Mouse (Mus musculus) left cerebral cortex, postnatal 4 days (tissue): ENCODE results near the gene Rora. TPM values are rescaled to one million over a fixed set of nuclear protein-coding genes. Genes with fewer than 3 reads are reported as not detected.
A peak's percentile ranks its signal among the peaks of the same experiment; 100 is the strongest.
"Not testable (repeated sequence)": the region's sequence is repeated elsewhere in the genome, so short reads cannot be mapped to it uniquely, and the experiment has no call there.

ENCODE experiments used
- DNase-seq: peaks from one replicate; pipeline ENCODE4 v3.0.0-alpha.2; 2022
- intact Hi-C: fragments of 180-260 bp; cut with DNase I; formaldehyde crosslinking; loops from one replicate; pipeline ENCODE4 v1.15.1; 2025
- total RNA-seq, 2 experiments: library from RNA; stranded (reverse); gene quantifications; 2 replicates each; pipeline ENCODE4 v1.2.3; 2021

Rora gene
- total RNA-seq, 2 experiments from 2014 or later, result 25.3 to 29.2 TPM

DNA sequence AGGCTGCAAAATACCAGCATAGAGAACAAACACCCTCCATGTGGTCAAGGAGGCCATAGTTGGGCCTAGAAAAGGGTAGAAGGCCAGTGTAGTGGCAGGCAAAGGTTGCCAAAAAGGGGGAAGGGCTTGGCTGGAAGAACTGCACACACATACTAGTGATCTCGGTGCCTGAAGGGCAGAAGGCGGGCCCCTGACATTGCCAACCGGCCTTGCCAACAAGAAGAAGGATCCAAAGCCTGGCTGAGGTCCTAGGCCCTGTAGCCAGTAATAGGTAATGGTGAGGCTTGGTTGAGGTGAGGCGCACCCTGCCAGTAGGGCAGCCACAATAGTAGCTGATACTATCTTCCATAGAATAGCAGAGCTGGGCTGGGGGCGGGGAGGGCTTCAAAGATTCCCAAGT is 401.7 kb downstream of the Rora start:
- intact Hi-C loops, result no loop called here
- DNase-seq, result peak; percentile 47

DNA sequence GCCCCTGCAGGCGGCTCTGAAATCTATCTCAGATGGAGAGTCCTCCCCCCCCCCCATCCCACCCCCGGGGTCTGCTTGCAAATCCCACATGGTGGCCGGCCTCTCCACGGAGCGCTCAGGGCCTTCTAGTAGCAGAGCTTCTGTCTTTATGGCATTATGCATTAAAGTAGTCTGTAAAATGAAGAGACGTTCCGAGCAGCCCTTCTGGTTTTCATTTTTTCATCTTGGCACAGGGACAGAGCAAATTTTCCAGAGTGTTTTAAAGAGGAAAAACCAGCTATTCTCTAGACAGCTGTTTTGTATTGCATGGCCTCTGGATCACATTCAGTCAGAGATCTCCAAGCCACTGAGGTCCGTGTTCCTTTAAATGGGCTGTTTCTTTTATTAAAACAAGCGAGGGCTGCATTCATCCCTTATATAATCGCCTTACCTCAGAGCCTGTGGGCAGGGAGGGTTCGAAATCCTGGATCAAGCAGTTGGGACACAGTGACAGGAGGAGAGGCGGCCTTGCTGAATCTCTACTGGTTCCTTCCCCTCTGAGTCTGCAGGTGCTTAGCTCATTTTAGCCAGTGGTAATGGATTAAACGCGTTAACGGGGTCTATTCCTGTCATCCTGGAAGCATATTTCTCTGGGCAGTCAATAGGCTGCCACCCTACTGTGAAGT is 417.7 kb downstream of the Rora start:
- DNase-seq, result no peak

DNA sequence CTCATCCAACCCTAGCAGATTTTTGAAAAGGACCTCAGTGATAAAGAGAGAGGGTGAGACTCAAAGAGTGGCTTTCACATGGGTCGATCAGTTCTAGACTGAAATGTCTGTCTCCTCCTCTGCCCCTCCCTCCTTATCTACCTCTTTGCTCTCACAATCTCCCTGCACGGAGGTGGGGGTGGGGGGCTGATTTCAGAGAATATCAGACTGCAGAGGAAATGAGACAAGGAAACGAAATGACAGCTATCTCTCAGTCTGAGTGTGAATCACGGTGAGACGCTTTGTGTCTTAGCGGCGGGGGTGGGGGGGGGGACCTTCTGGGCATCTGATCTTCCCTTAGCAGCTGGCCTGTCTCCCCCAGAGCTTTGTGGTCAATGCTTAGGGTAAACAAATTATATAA is 419.7 kb downstream of the Rora start:
- DNase-seq, result no peak
- intact Hi-C loops, result no loop called here

More for the DNA sequence above, 417.7 kb downstream of the Rora start:
- intact Hi-C loops, result no loop called here

DNA sequence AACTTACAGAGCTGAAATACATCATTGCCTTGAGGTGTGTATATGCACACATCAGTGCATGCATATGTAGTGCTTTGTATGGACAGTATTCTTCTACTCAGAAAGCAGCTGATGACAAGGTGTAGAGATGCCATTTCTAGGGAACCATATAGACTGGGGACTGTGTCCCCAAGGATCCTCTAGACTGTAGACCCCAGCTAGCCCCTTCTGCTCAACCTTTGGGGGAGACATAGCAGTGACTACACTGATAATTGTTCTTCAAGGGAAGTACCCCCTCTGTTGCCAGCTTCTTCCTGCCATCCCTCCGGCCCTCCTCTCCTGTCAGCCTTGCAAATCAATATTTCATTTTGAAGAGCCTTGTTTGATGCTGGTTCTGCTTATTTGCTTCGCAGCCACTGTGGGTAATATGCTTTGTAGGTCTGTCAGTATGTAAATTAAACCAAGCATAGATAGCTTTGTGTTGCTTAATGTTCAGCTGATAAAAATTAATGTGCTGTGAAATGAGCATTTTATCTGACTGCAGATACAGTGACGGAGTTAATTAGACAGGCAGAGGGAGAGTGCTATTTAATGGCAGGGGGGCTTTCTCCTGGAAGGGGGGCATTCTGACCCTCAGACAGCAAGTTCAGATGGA is 430.6 kb downstream of the Rora start:
- DNase-seq, result no peak
- intact Hi-C loops, result no loop called here

DNA sequence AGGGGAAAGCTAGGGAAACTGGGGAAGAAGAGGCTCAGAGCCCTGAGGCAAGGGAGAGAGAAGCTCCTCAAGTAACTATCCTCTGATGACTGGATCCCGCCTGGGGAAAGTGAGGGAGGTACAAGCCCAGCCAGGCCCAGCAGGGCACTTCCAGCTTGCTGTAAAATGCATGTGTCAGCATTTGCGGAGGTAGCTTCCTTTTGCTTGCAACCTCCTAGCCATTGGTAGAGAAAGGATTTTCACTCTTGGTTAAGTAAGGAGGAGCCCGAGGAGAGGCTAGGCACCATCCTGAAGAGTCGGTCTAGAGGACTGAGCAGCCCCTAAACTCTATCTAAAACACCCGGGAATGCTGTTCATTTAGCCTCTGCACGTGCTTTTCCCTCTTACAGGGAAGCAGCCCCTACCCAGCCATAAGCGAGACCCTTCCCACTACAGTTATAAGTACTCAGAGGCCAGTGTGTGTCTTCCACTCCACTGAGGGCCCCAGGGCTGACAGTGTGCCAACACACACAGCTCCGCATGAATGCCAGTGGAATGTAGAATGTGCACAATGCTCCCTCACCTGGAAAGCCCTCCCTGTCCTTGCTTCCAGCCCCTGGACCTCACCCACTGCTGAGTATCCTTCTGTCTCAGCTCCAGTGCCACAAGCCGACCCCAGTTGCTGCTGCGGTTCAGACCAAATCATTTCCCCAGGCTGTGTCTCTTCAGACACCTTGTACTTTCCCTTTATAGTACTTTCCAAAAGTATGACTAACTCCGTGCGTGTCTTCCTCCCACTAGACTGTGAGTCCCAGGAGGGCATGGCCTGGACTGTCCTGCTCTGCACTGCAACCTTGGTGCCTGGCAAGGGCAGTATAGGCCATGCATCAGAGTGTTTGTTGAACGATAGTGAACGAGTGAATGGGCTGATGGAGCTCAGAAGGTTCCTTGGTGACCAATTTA is 431.4 kb downstream of the Rora start:
- intact Hi-C loops, result no loop called here
- peak; percentile 13 for DNase-seq

DNA sequence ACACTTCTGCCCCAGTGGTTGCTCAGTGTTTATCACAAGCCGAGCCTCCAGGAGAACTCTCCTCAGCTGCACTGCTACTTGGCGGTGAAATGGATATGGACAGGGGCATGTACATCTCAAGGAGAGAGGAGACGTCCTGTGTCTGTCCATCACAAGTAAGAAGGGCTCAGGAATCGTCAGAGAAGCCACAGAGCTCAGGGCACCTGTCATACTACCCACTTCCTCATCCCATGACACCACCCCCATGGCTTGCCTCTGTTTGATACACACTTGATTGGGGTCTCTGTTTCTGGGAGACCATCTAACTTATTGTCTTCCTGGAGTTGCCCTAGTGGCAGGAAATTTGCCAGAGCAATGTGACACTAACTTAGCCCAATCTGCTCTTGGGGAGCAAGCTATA is 433.3 kb downstream of the Rora start:
- intact Hi-C loops, result no loop called here
- DNase-seq, result no peak

DNA sequence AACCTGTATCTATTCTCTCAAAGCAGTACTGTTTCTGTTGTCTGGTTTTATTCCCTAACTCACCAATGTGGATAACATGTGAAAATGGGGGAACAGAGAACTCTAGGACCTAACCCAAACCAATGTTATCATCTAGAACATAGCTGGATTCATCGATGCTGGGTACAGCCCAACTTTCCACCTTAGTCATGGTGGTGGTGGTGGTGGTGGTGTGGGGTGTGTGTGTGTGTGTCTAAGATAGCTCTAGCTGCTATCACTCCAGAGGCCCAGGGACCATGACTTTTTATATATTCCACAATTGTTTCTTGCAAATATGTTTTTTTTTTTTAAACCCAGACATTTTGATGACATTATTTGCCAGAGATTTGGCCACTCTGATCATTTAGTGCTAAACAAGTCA is 433.7 kb downstream of the Rora start:
- intact Hi-C loops, result no loop called here
- no peak for DNase-seq

DNA sequence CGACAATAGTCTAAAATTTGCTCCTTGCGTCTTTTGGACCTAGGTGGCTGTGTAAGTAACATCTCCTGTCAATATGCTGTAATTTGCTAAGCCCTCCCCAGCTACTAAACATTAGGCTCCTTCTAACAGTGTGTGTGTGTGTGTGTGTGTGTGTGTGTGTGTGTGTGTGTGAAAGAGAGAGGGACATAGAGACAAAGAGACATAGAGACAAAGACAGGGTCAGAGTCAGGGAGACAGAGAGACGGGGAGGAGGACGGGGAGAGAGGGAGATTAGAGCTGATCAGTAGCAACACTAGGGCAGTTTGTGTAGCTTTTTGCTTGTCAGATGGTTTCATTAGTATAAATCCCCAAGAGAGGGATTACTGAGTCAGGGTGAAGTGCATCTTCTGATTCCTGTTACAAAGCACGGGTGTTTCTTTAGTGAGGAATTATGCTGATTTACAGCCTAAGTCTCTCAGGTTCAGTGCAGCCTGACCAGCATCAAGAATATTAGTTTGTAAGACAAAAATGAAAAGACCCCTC is 437.2 kb downstream of the Rora start:
- intact Hi-C loops, result no loop called here
- DNase-seq, result no peak

DNA sequence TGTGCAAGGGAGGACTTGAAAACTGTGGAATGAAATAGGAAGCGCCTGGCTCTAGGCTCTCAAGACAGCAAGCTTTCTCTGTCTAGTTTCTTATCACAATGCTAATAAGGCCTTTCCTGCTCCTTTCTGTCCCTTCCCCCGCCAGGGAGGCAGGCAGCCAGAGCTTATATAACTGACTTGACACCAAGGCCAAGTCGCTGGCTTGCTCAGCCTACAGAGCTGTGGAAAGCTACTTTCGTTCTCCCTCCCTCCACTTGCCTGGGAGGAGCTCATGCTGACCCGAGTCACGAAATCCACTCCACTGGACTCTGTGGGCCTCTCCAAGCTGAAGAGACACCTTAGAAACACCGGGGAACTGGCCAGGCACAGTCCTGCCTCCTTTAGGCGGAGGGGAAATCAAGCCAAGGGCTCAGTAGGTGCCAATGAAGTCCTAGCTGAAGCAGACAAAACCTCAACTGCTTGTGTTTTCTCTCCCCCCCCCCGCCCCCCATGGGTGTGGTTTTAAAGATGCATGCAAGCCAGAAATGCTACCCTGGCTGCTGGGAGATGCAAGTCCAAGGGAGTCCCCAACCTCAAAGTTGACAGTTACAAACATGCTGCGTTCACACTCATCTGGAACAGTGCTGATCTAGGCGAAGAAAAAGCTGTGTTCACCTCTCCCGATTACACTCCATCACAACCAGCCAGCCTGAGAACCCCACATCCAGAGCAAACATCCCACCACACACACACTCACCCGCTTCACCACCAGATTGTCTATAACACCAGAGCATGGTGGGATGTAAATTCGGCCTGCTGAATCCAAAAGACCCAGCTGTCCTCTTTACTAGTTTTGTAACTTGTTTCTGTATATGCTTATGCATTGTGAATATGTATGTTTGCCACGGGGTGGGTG is 438.8 kb downstream of the Rora start:
- intact Hi-C loops, result no loop called here
- DNase-seq, result peak; percentile 67

DNA sequence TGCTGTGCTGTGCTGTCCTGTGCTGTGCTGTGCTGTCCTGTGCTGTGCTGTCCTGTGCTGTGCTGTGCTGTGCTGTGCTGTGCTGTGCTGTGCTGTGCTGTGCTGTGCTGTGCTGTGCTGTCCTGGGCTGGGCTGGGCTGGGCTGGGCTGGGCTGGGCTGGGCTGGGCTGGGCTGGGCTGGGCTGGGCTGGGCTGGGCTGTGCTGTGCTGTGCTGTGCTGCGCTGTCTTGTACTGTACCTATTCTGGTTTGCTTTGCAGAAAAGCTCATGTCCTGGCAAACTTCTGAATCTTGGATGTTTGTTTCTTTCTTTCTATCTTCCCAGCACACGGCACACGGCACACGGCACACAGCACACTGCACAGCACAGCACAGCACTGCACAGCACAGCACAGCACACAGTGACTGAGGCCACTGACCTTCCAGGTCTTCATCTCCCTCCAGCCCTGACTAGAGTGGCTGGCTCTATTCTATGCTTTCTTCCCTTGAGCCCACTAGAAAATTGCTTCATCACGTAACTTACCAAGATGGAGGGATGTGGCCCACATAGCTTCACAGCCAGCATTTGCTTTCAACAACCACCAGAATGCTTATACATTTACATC is 446.7 kb downstream of the Rora start:
- DNase-seq, intact Hi-C loops: not testable (repeated sequence)

DNA sequence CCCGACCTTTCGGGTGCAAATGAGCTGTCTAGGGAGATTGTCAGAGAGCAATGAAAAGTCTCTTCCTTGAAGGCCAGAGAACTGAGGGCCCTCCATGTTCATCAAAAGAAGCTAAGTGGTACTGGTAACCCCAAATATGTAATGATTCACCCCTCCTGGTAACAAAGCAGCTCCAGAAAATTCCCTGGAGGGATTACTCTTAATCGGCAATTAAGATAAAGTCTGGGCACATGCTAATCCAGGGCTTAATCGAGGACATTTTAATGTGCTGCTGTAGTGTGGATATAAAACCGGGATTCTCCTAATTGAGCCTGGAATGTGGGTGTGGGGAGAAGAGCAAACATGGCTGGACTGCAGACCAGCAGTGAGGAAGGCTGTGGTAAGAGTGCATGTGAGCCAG is 450.7 kb downstream of the Rora start:
- no peak for DNase-seq
- intact Hi-C loops, result no loop called here

DNA sequence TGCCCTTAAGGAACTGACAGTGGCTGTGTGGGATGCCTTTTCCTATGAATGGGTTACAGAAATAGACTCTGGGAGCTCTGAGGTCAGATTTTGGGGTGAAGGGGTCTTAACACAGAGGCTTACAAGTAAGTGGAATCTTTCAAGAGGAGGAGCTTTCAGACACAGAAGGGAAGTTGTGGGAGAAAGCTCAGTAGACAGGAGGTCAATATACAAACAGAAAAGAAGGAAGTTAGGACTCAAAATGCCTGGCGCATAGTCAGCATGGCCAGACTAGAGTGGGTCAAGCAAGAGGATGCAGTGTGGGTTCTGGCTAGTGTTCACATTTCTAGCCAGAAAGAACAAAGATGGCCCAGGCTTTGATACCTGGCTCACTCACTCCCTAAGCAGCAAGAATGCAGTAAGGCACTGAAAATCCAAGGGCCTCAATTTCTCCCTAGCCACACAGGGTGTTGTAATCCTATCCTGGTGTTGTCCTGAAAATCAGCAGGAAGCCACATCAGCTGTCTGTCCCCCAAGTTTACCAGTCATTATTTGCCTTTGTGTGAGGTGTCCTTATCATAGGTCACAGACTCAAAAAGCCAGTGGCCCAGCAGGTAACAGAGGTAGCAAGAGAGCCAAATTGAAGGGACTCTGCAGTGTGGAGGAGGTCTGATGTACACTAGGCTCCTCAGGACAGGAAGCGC is 456.2 kb downstream of the Rora start:
- intact Hi-C loops, result no loop called here
- no peak for DNase-seq

DNA sequence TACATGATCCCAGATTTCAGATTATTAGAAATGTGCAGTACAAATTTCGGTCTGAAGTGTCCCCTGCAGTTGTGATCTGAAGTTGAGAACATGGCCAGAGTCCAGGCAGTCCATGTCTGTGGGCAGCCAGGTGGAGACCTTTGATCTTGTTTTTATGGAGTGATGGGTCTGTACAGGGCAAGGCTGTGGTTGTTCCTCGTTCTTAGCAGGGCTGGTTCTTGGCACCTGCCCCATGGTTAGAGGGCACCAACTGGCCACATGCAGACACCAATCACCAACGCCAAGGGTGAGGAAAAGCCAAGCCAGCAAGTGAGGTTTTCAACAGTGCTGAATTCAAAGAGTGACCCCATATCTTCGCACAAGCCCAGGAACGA is 456.7 kb downstream of the Rora start:
- intact Hi-C loops, result no loop called here
- peak; percentile 22 for DNase-seq

DNA sequence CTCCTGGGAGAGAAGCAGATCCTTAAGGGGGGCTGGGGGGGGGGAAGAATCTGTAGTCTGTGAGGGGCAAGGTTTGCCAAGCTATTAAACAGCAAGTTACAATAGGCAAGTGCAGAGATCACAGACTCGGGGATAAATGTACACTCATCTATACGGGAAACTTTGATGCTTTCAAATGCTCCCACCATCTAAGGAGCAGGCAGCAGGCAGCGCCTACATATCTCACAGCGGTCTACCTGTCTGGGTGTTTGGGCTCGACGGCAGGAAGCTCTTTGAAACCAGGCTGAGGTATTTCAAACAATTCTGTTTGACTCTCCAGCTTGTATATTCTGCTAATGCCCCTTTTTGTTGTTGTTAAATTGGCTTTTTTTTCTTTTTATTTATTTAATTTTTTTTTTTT is 457.1 kb downstream of the Rora start:
- intact Hi-C loops, result no loop called here

DNA sequence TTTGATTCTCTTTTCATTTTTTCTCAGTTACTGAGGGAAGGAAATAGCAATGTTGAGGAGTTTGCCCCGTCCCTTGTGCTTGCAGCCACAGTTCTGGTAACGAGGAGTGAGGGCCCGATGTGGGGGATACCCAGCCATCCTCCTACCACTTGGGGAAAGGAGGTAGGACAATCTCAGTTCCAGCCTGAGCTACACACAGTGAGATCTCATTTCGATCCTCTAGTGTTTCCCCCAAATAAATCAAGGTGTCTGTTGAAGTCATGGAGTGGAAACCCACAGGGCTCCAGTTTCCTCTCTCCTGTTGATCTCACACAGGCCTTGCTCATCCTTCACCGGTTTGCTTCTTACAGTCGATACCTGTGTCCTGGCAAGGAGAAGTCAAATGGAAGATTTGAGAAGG is 458.0 kb downstream of the Rora start:
- no peak for DNase-seq
- intact Hi-C loops, result no loop called here

More for the DNA sequence above, 457.1 kb downstream of the Rora start:
- DNase-seq, result no peak

DNA sequence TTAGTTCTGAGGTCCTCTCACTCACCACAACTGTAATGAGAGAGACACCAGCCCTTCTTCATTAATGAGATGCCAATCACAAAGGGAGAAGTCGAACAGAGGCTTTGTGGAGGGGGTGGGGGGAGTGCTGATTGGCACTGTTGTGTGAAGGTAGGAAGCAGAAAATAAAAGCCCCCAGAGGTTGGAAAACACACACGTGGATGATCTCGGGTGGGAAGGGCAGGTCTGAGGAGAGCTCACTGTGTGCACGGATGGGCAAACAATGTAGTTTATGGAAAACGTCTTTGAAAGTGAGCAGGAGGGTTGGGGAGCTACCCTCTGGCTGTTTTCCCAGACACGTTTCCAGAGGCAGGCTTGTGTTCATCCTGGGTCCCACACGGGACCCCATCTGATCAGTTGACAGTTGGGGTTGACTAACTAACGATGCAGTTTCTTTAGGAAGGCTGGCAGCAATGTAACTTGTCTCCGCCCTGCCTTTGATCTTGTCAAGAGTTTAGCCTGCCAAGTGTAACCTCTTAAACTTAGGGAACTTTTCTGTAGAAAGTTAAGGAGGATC is 460.9 kb downstream of the Rora start:
- DNase-seq, result no peak
- intact Hi-C loops, result no loop called here

DNA sequence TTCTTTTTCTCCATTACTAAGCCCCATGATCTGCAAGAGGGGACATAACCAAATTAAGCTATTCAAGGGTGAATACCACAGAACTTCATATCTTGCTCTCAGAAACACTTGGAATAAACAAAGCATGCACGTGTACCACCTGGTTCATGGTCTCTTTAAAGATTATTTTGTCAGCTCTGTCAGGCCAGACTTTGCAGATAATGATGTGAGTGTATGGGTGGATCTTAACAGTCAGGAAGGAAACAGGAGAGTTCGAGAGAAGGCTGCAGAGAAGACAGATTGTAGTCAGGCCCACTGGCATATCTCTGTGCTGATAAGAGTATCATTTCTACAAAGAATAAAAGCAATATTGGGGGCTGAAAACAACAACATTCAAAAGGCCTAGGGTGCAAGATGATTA is 463.2 kb downstream of the Rora start:
- DNase-seq, result no peak
- intact Hi-C loops, result no loop called here

DNA sequence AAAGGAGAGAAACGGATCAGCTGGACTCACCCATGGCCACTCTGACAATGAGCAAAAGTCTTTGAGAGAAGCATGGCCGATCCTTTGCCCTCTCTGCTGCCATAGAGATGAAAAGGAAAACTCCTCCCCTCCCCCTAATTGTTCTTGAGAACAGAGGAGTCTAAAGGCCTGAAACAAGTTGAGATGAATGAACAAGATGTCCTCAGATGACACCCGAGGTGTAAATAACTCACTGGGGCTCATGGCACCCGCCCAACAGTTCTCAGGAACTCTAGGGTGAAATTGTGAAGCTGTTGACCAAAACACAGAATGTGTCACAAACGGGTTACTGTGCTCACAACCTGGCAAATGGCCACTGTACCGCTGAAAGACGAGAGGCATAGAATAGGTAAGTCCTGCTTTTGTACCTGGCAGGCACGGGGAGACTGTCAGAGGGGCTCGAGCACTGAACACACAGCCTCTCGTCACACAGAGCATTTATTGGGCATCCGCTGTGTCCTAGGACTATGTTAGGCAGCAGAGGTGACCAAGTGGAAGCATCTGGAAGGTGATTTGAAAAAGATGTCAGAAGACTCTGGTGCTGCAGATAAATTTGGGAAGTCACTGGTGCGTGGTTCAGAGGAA is 467.6 kb downstream of the Rora start:
- intact Hi-C loops, result no loop called here
- DNase-seq, result peak; percentile 30
